Mouse (Mus musculus) intestine, embryonic 14.5 days (tissue): ENCODE results near the gene Ryk. TPM values are rescaled to one million over a fixed set of nuclear protein-coding genes. Genes with fewer than 3 reads are reported as not detected.

Source experiments
- ATAC-seq: fragments of 200-750 bp; cut with Nextera tagmentation; replicated peaks from 2 replicates; pipeline ENCODE4 v1.8.0; 2017; ENCODE audit warnings: low read depth, moderate number of reproducible peaks, moderate TSS enrichment, moderate library complexity; ENCODE audit not compliant: low FRiP score, low TSS enrichment
- DNase-seq: peaks from one replicate; pipeline ENCODE4 v3.0.0-alpha.2; 2018; ENCODE audit warnings: low spot score
- H3K27ac ChIP-seq: fragments of 300-500 bp; sonication (generic); 2 replicates; pipeline ENCODE4 v1.5.1; 2014; ENCODE audit warnings: low read depth, mild to moderate bottlenecking, control low read depth
- H3K27me3 ChIP-seq: fragments of 300-500 bp; sonication (generic); replicated peaks from 2 replicates; pipeline ENCODE4 v1.6.1; 2014; ENCODE audit warnings: low read length, control low read depth; ENCODE audit not compliant: control insufficient read depth, insufficient read depth
- H3K36me3 ChIP-seq: fragments of 300-500 bp; sonication (generic); 2 replicates; pipeline ENCODE4 v1.6.1; 2014; ENCODE audit warnings: low read length, control low read depth; ENCODE audit not compliant: control insufficient read depth, insufficient read depth
- H3K4me1 ChIP-seq: fragments of 300-500 bp; sonication (generic); replicated peaks from 2 replicates; pipeline ENCODE4 v1.6.1; 2014; ENCODE audit warnings: low read length, control low read depth, mixed read lengths; ENCODE audit not compliant: control insufficient read depth, insufficient read depth
- H3K4me2 ChIP-seq: fragments of 300-500 bp; sonication (generic); 2 replicates; pipeline ENCODE4 v1.6.1; 2014; ENCODE audit warnings: low read length
- H3K4me3 ChIP-seq: fragments of 300-500 bp; sonication (generic); 2 replicates; pipeline ENCODE4 v1.5.1; 2014; ENCODE audit warnings: low read depth, low read length, control low read depth, mixed read lengths
- H3K9ac ChIP-seq: fragments of 300-500 bp; sonication (generic); 2 replicates; pipeline ENCODE4 v1.6.1; 2014; ENCODE audit warnings: mild to moderate bottlenecking, low read length
- H3K9me3 ChIP-seq: fragments of 300-500 bp; sonication (generic); 2 replicates; pipeline ENCODE4 v1.6.1; 2016; ENCODE audit warnings: low read length, control low read depth; ENCODE audit not compliant: control insufficient read depth
- WGBS: fragments of 180-500 bp; shearing (Covaris S2); extraction: QIAGEN DNeasy Blood & Tissue Kit; methylation state at CpG from one replicate; pipeline ENCODE4 v1.1.7; 2014; 5-methylcytosine and 5-hydroxymethylcytosine counted together
- polyA plus RNA-seq: library from polyadenylated mRNA; unstranded; fragments of >200 nt; fragmentation: Nextera tagmentation; extraction: Ambion mirVana; gene quantifications from 2 replicates; pipeline ENCODE4 v1.2.1, GENCODE M21; 2014

The Ryk gene
- polyA plus RNA-seq, 1 experiment from 2014 or later, result 24.9 TPM

DNA sequence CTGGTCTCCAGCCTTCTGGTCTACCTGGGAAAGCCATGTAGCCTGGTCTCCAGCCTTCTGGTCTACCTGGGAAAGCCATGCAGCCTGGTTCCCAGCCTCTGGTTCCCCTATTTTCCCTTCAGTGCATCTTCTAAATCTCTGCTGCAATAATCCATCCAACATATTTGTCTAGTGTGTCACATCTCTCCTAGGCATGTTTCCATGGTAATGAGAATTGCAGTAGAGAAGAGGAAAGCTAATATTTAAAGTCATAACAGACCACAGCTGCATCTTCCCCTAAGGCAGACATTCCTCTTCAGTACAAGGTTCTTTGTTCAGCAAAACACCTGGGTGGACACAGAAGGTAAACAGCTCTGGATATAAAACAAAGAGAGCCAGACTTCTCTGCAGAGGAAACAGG is 16.5 kb upstream of the Ryk start:
- no peak overlapping the region for H3K27ac ChIP-seq
- no peaks in the 10 kb centered on the region for H3K36me3 ChIP-seq
- H3K4me2 ChIP-seq, result no peak overlapping the region
- H3K9me3 ChIP-seq, result peaks cover 3% of the 10 kb centered on the region; the same call in 1 of the 2 replicates
- H3K4me1 ChIP-seq, result no peaks in the 10 kb centered on the region
- H3K4me3 ChIP-seq, result no peak overlapping the region
- H3K27me3 ChIP-seq, result no peaks in the 10 kb centered on the region
- H3K9ac ChIP-seq, result no peak overlapping the region
- no peak for ATAC-seq
- no peak for DNase-seq

DNA sequence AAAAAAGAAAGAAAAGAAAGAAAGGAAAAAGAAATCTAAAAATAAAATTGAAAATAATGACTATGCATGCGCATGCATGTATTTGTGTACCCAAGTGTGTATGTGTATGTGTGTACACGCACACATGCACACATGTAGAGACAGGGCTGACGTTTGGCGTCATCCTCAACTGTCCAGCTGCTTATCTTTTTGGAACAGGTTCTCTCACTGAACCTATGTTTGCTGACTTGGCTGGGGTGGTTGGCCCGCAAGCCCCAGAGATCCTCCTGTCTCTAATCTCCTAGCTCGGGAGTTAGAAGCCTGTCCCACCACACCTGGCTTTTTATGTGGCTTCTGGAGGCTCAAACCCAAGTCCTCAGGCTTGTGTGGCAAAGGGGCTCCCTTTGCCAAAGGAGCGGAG is 6.1 kb upstream of the Ryk start:
- H3K4me3 ChIP-seq, result no peak overlapping the region
- DNase-seq (no peak), ATAC-seq (no peak)
- no peak overlapping the region for H3K9ac ChIP-seq
- no peaks in the 10 kb centered on the region for H3K36me3 ChIP-seq
- no peak overlapping the region for H3K27ac ChIP-seq
- no peak overlapping the region for H3K4me2 ChIP-seq
- H3K27me3 ChIP-seq, result no peaks in the 10 kb centered on the region
- H3K4me1 ChIP-seq, result no peaks in the 10 kb centered on the region
- WGBS, result 89% methylated on average over 7 of the region's 7 CpGs
- H3K9me3 ChIP-seq, result no peaks in the 10 kb centered on the region

DNA sequence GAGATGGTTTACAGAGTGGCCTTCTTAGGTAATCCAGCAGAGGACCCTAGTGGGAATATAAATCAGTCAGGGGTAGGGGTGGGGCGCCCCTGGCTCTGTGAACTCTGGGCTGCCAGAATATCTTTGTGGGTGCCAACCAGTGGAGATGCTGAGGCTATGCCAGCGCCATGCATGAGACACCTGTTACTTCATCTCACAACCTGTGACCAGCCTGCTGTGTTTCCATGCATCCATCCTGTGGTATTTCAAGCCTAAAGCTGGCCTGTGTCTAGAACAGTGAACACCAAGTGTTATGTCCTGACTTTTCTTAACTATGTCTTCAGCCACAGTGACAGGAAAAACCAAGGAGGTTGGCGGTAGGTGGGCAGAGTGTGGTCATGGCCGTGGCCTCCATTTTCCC is 3.2 kb upstream of the Ryk start:
- Histone ChIP-seq H3K4me1 (peaks cover 7% of the 10 kb centered on the region), H3K27me3 (no peaks in the 10 kb centered on the region), H3K27ac (no peak overlapping the region), H3K9ac (no peak overlapping the region), H3K4me3 (no peak overlapping the region), H3K36me3 (no peaks in the 10 kb centered on the region), H3K9me3 (no peaks in the 10 kb centered on the region), H3K4me2 (no peak overlapping the region)
- WGBS, result 88% methylated on average over 4 of the region's 4 CpGs
- no peak for DNase-seq
- ATAC-seq, result no peak

DNA sequence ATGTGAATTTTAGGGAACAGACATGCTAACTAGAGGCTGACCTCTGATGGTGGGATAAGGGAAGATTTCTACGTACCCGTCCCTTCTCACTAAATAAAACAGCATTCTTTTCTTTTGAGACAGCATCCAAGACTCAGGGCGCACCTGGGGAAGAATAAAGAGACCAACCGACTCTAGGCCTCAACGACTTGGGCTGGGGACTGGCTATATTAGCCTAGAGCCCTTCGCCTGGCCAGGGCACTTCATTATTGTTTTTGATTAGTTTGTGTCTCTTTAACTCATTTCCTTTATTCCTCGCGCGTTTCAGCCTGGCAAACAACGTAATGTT is 339 bp upstream of the Ryk start:
- Histone ChIP-seq H3K9me3 (no peaks in the 10 kb centered on the region), H3K27me3 (no peaks in the 10 kb centered on the region), H3K4me2 (peak overlapping the region; percentile 67), H3K27ac (0 out of 2 replicates have a peak overlapping the region, but pooled peaks have one; percentile 87), H3K36me3 (no peaks in the 10 kb centered on the region), H3K4me3 (peak overlapping the region; percentile 66), H3K4me1 (peaks cover 22% of the 10 kb centered on the region), H3K9ac (peak overlapping the region; percentile 96)
- ATAC-seq (peak; percentile 41), DNase-seq (no peak)
- WGBS, result 15% methylated on average over 10 of the region's 10 CpGs

DNA sequence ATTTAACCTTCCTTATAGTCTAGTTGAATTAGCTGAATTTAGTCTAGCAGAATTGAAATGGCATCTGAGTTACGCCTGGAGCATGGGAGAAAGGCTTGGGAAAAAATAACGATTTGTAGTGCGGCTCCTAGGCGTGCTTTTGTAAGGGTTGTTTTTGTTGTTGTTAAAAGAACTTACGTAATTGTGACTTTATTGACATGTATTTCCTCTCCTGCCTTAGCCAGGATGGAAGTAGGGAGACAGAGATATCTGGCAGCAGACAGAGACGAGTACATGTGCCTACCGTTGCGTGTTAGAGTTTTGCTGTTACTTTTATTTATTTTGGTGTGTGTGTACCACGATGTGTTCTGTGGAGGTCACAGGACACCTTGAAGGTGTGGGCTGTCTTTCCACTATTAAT is 1.6 kb downstream of the Ryk start:
- Histone ChIP-seq H3K4me3 (peak overlapping the region; percentile 66), H3K4me1 (peaks cover 41% of the 10 kb centered on the region), H3K36me3 (no peaks in the 10 kb centered on the region), H3K9me3 (no peaks in the 10 kb centered on the region), H3K4me2 (peak overlapping the region; percentile 67), H3K27ac (no peak overlapping the region), H3K27me3 (no peaks in the 10 kb centered on the region), H3K9ac (peak overlapping the region; percentile 96; the same call in 1 of the 2 replicates)
- no peak for ATAC-seq
- DNase-seq, result no peak
- 46% methylated on average over 9 of the region's 9 CpGs for WGBS

DNA sequence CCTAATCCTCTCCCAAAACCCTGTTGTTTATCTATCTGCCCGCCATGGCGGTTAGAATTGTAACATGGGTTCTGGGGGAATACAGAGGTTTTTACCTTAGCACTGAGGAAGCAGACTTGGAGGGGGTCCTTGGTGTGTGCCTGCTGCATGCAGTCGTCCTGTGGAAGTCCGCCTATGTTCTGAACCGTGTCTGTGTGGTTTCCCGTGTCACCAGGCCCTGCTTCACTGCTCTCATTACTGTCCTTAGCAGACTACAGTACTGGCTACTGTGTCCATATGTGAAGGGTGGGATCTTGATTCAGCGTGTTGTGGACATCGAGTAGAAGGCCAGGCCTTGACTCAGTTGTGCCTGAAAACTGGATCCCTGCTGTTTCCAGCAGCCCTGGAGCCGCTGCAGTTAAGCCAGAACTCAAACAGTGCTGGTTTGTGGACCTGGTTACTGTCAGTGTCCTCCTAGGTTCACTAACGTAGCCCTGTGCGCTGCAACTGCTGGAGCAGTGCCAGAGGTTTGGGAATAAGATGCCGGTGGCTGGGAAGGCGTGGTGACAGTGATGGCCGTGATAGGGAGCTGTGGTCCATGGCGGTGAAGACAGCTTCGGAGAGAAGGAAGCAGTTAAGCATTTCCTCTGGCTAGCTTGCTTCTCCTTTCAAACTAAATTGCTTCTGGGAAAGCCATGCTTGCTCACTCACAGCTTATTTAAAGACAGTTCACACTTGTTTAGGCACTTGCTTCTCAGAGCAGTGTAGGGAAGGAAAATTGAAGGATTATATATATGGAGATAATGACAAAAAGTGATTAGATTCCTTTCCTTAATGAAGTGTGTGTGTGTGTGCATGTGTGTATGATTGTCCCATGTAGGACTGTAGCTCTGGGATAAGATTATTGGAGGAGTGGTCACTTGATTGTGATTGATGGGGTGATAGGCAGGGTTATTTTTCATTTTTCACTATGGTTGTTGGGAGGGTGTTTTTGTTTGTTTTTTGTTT is 6.4 kb downstream of the Ryk start:
- peak overlapping the region; percentile 17 for H3K27ac ChIP-seq
- H3K36me3 ChIP-seq, result no peaks in the 10 kb centered on the region
- H3K27me3 ChIP-seq, result no peaks in the 10 kb centered on the region
- H3K4me3 ChIP-seq, result no peak overlapping the region
- DNase-seq (peak; percentile 74), ATAC-seq (peak; percentile 61; the same call in 1 of the 2 replicates)
- no peaks in the 10 kb centered on the region for H3K9me3 ChIP-seq
- peaks cover 75% of the 10 kb centered on the region for H3K4me1 ChIP-seq
- H3K4me2 ChIP-seq, result peak overlapping the region; percentile 32
- 16% methylated on average over 16 of the region's 16 CpGs for WGBS
- H3K9ac ChIP-seq, result no peak overlapping the region

DNA sequence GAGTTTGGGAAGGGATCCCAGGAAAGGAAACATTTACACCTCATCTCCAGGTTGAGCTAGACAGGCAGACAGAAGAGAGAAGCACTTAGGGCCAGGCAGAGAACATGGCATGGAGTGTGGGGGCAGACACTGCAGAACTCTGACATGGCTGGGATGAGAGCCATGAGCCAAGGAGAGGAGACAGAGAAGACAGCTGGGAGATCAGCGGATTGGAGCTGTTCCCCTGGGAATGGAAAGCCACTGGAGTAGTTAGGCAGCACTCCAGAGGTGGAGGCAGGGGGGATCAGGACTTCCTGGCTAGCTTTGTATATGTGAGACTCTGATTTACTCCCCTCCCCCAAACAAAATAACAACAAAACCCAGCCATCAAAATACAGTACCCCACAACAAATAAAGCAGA is 7.1 kb downstream of the Ryk start:
- no peaks in the 10 kb centered on the region for H3K27me3 ChIP-seq
- no peaks in the 10 kb centered on the region for H3K36me3 ChIP-seq
- H3K9ac ChIP-seq, result no peak overlapping the region
- H3K9me3 ChIP-seq, result no peaks in the 10 kb centered on the region
- 20% methylated on average over 1 of the region's 1 CpGs for WGBS
- DNase-seq, result no peak
- H3K4me3 ChIP-seq, result no peak overlapping the region
- peaks cover 77% of the 10 kb centered on the region for H3K4me1 ChIP-seq
- ATAC-seq, result no peak
- H3K4me2 ChIP-seq, result no peak overlapping the region; the same call in 1 of the 2 replicates
- H3K27ac ChIP-seq, result no peak overlapping the region

DNA sequence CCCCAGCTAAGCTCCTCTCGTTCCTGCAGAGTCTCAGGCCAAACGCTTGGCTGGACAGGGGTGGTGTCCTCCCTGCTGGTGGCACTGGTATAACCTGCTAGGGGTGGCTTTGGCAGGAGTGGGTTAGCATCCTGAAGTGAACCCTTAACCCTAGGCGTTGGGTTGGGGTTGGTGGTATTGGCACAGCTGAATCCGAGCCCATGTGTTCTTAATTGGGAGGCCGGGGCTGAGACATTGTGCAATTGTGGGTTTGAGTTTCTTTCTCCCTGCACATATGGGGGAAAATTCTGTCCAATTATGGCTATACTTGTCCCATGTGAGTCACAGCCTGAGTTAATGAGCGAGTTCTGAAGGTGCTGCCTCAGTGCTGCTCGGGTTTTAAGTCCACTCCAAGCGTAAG is 7.8 kb downstream of the Ryk start:
- Histone ChIP-seq H3K9me3 (no peaks in the 10 kb centered on the region), H3K36me3 (no peaks in the 10 kb centered on the region), H3K4me1 (peaks cover 80% of the 10 kb centered on the region), H3K4me2 (no peak overlapping the region), H3K27me3 (no peaks in the 10 kb centered on the region), H3K27ac (no peak overlapping the region), H3K9ac (no peak overlapping the region), H3K4me3 (no peak overlapping the region)
- 68% methylated on average over 8 of the region's 8 CpGs for WGBS
- ATAC-seq, result no peak
- no peak for DNase-seq

DNA sequence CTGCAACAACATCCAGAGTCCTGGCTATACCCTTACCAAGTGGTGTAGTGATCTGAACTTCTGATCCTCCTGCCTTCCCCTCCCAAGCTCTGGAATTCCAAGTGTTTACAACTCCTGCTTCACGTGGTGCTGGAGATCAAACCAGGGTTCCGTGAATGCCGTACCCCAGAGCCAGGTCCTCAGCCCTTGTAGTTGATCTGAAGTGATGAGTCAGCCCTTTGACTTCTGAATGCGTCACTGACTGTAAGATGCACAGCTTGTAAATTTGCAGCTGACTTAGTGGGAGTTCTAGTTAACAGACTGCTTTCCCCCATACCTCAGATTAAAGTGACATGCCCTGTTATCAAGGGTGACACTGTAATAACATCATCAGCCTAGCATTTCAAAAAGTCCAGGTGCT is 8.9 kb downstream of the Ryk start:
- WGBS, result 15% methylated on average over 4 of the region's 4 CpGs
- Histone ChIP-seq H3K4me1 (peaks cover 89% of the 10 kb centered on the region), H3K9me3 (no peaks in the 10 kb centered on the region), H3K4me3 (no peak overlapping the region), H3K27ac (0 out of 2 replicates have a peak overlapping the region, but pooled peaks have one; percentile 9), H3K27me3 (no peaks in the 10 kb centered on the region), H3K9ac (no peak overlapping the region), H3K4me2 (no peak overlapping the region), H3K36me3 (no peaks in the 10 kb centered on the region)
- DNase-seq, result no peak
- no peak for ATAC-seq
